Mouse (Mus musculus) CD4-positive, CD25-positive, alpha-beta regulatory T cell, adult 4 months (primary cell): Measurements from ENCODE around the gene Ebf1. TPM values are rescaled to one million over a fixed set of nuclear protein-coding genes. Genes with fewer than 3 reads are reported as not detected.

ENCODE experiments used
- ATAC-seq: one replicate; pipeline ENCODE4 v1.8.0; 2017
- polyA plus RNA-seq, 2 experiments: library from polyadenylated mRNA; unstranded; fragments of 100-300 nt; shearing (Covaris generic); gene quantifications; one replicate each; pipeline ENCODE4 v1.2.1; 2017

Ebf1 gene
- polyA plus RNA-seq, 2 experiments from 2014 or later, result 0.30 to 3.9 TPM

GRCm38 (mm10) chr11:44663609-44664141, 46.6 kb downstream of the Ebf1 start:
- no peak for ATAC-seq

- ATAC-seq, result no peak
These were observed 48.1 kb downstream of the Ebf1 start for GRCm38 (mm10) chr11:44665156-44665682.

- ATAC-seq, result no peak
These were observed 48.8 kb downstream of the Ebf1 start for GRCm38 (mm10) chr11:44665741-44666531.

- ATAC-seq, result no peak
These were observed 49.6 kb downstream of the Ebf1 start for GRCm38 (mm10) chr11:44666741-44667140.

GRCm38 (mm10) chr11:44681306-44681705, 64.2 kb downstream of the Ebf1 start:
- no peak for ATAC-seq

GRCm38 (mm10) chr11:44681995-44682394, 64.9 kb downstream of the Ebf1 start:
- no peak for ATAC-seq

DNA sequence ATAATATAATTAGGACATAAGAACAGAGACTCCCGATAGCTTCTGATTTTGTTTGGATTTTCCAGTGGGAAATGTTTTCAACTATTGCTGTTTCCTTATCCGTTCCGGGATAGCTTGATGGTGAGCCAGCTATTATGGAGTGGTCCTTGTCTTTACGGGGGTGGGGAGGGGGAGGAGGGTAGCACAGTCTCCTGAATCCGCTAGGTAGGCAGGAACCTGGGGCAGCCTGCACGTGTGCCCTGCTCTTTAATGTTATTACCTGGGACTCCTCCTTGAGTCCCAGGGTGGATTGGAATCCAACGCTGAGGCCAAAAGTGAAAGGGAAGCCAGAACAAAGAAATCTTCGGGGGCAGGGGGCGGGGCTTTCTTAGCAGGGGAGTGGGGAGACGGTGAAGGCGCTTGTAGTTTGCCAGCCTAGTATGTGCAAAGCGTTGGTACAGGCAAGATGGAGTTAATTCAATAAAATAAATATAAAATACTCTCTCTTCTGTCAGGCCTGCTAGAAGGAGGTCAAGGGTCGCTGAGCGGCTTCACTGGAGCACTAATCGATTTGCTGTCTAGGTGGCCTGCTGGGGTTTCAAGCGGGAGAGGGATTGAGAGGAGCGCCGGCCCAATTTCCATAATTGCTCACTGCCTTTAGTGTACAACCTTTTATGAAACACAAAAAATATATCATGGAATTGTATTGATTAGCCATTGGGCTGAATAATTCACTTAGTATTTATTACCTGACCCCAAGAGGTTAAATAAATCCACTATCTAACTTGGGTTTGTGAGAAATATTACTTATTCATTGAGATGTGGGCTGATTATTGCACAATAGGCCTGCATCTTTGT, 65.8 kb downstream of the Ebf1 start:
- ATAC-seq, result no peak

DNA sequence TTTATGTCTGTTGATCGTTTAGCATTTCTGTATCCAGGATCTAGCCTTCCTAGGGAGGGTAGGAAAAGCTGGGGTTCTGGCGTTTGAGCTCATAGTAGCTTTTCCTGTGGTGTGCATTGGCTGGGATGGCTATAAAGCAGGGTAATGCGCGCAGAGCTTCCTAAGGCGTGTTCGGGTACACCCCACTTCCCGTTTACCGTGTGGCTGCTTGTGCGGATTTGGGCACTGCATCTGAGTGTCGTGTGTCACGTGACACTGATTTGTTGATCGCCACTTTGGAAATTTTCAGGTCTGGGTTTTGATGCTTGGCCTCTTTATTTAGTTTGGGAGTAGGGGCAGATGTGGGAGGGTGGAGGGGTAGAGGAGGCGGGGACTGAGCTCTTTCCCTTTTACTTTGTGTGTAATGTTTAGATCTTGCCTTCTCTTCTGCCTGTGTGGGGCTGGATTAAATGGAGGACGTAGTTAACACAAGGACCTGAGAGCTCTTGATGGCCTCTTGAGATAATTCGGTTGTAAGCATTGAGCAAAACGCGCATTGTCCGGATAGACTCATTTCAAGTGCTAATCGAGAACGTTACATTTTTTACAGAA, 67.5 kb downstream of the Ebf1 start:
- ATAC-seq, result no peak

- ATAC-seq, result no peak
These were observed 68.0 kb downstream of the Ebf1 start for GRCm38 (mm10) chr11:44685129-44685528.

DNA sequence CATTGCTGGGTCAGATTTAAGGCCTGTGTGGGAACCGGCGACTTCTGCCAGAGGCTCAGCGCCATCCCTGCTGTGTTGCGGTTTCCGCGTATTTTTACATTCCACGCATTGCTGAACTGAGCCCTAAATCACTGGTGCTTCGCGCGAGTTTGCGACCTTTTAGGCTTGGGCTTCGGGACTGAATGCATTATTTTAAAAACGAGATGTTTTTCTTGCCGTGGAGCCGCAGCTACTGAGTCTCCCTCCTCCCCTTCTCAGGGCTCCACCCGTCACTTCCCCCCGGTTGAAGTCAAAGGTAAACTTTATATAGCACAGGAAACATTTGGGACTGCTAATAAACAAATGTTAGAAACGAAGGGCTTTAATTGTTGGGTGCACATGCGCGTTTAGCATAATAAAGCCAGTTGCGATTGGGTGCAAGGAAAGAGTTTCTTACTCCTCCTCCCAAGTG, 68.8 kb downstream of the Ebf1 start:
- ATAC-seq, result no peak

- no peak for ATAC-seq
These were observed 69.3 kb downstream of the Ebf1 start for GRCm38 (mm10) chr11:44686378-44686777.

- ATAC-seq, result no peak
These were observed 71.4 kb downstream of the Ebf1 start for GRCm38 (mm10) chr11:44688542-44688941.

- ATAC-seq, result no peak
These were observed 72.6 kb downstream of the Ebf1 start for GRCm38 (mm10) chr11:44689571-44690264.

- no peak for ATAC-seq
These were observed 73.1 kb downstream of the Ebf1 start for GRCm38 (mm10) chr11:44690265-44690572.

DNA sequence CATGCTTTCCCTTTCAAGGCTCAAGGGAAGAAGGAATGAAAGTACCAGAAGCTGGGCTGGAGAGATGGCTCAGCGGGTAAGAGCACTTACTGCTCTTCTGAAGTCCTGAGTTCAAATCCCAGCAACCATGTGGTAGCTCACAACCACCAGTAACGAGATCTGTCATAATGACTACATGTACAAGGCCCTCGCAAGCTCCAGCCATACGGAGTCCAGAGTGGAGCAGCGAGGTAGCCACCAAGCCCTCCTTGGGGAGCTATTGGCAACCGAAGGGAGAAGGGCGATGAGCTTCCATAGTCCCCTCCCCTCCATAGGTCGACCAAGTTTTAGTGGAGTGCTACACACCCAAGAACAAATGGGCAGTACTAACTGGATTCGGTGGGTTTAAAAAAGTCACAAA, 78.3 kb downstream of the Ebf1 start:
- ATAC-seq, result no peak

DNA sequence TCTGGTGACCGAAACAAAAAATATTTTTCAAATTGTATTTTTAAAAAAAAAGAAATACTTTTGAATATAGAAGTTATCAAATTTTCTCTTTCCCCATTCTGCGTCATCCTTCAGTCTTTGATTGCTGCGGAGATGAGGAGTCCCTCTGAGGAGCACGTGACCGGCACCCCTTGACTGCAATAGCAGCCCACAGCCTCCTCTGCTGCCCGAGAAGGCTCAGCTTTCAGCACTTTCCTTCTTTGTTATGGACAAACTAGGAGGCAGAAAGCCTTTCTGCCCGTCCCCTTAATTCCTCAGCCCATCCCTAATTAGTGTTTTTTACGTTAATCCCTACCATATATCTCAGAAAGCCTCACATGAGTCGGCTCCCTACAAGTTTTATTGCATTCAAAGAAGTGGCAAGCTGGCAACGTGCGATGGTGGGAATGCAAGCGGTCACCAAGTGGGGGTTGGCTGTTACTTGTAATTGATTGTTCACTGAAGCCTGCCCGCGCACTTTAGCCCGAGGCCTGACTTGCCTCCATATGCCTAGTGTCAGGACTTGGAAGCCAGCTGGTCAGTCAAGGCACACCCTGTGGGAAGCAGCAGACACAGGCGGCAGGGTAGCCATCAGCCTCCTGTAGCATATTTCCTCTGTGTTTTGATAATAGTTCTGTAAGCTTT, 79.6 kb downstream of the Ebf1 start:
- no peak for ATAC-seq

GRCm38 (mm10) chr11:44700181-44700580, 83.1 kb downstream of the Ebf1 start:
- ATAC-seq, result no peak

DNA sequence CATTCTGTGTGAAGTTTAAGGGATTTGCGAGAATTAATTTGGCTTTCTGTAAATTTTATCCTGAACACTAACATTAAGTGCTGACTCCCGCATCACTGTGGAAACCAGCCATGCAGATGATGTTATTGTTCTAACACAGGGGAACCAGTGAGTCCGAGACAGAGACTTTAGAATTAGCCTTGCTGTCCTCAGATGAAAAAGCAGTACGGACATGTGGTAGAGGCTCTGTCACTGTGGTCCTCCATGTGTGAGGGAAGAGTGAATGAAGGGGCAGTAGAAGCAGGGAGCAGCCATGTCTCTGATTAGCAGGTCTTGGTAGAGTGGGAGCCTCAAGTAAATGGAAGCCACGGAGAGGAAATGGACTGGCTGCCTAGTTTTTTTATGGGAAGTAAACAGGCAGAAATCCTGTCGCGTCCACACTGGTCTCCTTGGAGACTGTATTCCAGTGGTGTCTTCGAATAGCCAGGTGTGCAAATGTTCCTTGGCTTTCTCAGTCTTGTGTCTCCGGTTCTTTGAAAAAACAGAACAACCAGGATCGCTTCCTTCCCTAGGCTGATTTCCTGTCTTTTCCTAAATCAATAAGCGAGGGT, 84.2 kb downstream of the Ebf1 start:
- ATAC-seq, result no peak

GRCm38 (mm10) chr11:44701864-44702263, 84.7 kb downstream of the Ebf1 start:
- no peak for ATAC-seq

- ATAC-seq, result no peak
These were observed 85.8 kb downstream of the Ebf1 start for GRCm38 (mm10) chr11:44702716-44703486.

- ATAC-seq, result no peak
These were observed 86.8 kb downstream of the Ebf1 start for GRCm38 (mm10) chr11:44703951-44704350.
